Mouse (Mus musculus) spleen, postnatal 10 days (tissue): Measurements from ENCODE around the gene Ano10.
"Not testable (repeated sequence)": the region's sequence is repeated elsewhere in the genome, so short reads cannot be mapped to it uniquely, and the experiment has no call there.

Source experiments
- DNase-seq, 2 experiments: peaks; one replicate each; pipeline ENCODE4 v3.0.0; 2021 to 2022; ENCODE audit warnings: low spot score in 2 of 2

Gene Ano10

GRCm38 (mm10) chr9:122198621-122199020 is 95.6 kb downstream of the Ano10 start:
- no peak for DNase-seq

- DNase-seq = no peak
Measured at GRCm38 (mm10) chr9:122197021-122197420, 97.2 kb downstream of the Ano10 start.

- no peak for DNase-seq
Measured at GRCm38 (mm10) chr9:122195042-122195682, 99.1 kb downstream of the Ano10 start.

GRCm38 (mm10) chr9:122193823-122194222 is 100.4 kb downstream of the Ano10 start:
- no peak for DNase-seq

GRCm38 (mm10) chr9:122193361-122193760 is 100.9 kb downstream of the Ano10 start:
- DNase-seq = no peak

- DNase-seq = peak in 1 of 2 experiments; percentile 59
Measured at GRCm38 (mm10) chr9:122188724-122189123, 105.5 kb downstream of the Ano10 start.

- no peak for DNase-seq
Measured at GRCm38 (mm10) chr9:122187451-122187921, 106.7 kb downstream of the Ano10 start.

- DNase-seq = no peak
Measured at GRCm38 (mm10) chr9:122186643-122187226, 107.5 kb downstream of the Ano10 start.

GRCm38 (mm10) chr9:122185953-122186352 is 108.3 kb downstream of the Ano10 start:
- DNase-seq = no peak

- DNase-seq = peak; percentile 28 to 78
Measured at GRCm38 (mm10) chr9:122185061-122185460, 109.2 kb downstream of the Ano10 start.

- DNase-seq = no peak
Measured at GRCm38 (mm10) chr9:122184329-122184728, 109.9 kb downstream of the Ano10 start.

GRCm38 (mm10) chr9:122183074-122183473 is 111.1 kb downstream of the Ano10 start:
- DNase-seq = no peak

GRCm38 (mm10) chr9:122180105-122180504 is 114.1 kb downstream of the Ano10 start:
- no peak for DNase-seq

- no peak for DNase-seq
Measured at GRCm38 (mm10) chr9:122178427-122178826, 115.8 kb downstream of the Ano10 start.

GRCm38 (mm10) chr9:122177256-122178220 is 116.7 kb downstream of the Ano10 start:
- no peak for DNase-seq

- no peak for DNase-seq
Measured at GRCm38 (mm10) chr9:122174723-122175122, 119.5 kb downstream of the Ano10 start.

GRCm38 (mm10) chr9:122173405-122174233 is 120.6 kb downstream of the Ano10 start:
- DNase-seq = no peak

GRCm38 (mm10) chr9:122172612-122173186 is 121.5 kb downstream of the Ano10 start:
- no peak for DNase-seq

- DNase-seq = no peak
Measured at GRCm38 (mm10) chr9:122169901-122170300, 124.3 kb downstream of the Ano10 start.

GRCm38 (mm10) chr9:122167719-122168118 is 126.5 kb downstream of the Ano10 start:
- DNase-seq = not testable (repeated sequence)

- no peak for DNase-seq
Measured at GRCm38 (mm10) chr9:122164535-122164934, 129.7 kb downstream of the Ano10 start.
